8 mouse cellular contexts compared by ENCODE assay signal in genomic region chr10:120898357-120898756, GRCm38 (mm10). TPM values are rescaled to one million over a fixed set of nuclear protein-coding genes. Genes with fewer than 3 reads are reported as not detected.
DNase-seq lines count a peak whose midpoint lies in the region; ATAC-seq and TF ChIP-seq lines count a peak whose summit lies in the region.

No protein-coding gene starts in this region.

- H3K27ac ChIP-seq in kidney, embryonic 14.5 days (ENCODE audit: low read depth, low read length) = peak overlapping the region; percentile 47
- peak overlapping the region; percentile 75 for H3K27ac ChIP-seq in intestine, postnatal 0 days (ENCODE audit: low read depth, low read length)
- H3K27ac ChIP-seq in midbrain, embryonic 10.5 days (replicated peaks) = peak overlapping the region; percentile 87

- peak; percentile 54; the same call in 1 of the 2 replicates for ATAC-seq in kidney, embryonic 14.5 days (ENCODE audit: low FRiP score, low TSS enrichment)
- no peak for ATAC-seq in intestine, postnatal 0 days
- ATAC-seq in monocyte, adult 5-6 weeks (replicated peaks; ENCODE audit: insufficient number of reproducible peaks, low FRiP score, low TSS enrichment, poor library complexity, severe bottlenecking) = no peak
- ATAC-seq in megakaryocyte progenitor cell, adult 5-6 weeks (replicated peaks; ENCODE audit: poor library complexity) = no peak

- 1% methylated on average over 39 of the region's 49 CpGs for WGBS in kidney, embryonic 14.5 days
- 2% methylated on average over 49 of the region's 49 CpGs for WGBS in intestine, postnatal 0 days
- WGBS in midbrain, embryonic 10.5 days = under 1% methylated on average over 49 of the region's 49 CpGs

- H3K9ac ChIP-seq in kidney, embryonic 14.5 days (ENCODE audit: low read depth, low read length) = peak overlapping the region; percentile 75
- H3K9ac ChIP-seq in intestine, postnatal 0 days (ENCODE audit: low read depth, low read length) = peak overlapping the region; percentile 73

- 0 out of 2 replicates have a peak, but pooled peaks cover 11% of the 10 kb centered on the region for H3K4me1 ChIP-seq in kidney, embryonic 14.5 days (ENCODE audit: control insufficient read depth, insufficient read depth, low read length)
- H3K4me1 ChIP-seq in intestine, postnatal 0 days (replicated peaks; ENCODE audit: control insufficient read depth, insufficient read depth, low read length) = peaks cover 7% of the 10 kb centered on the region; the same call in 1 of the 2 replicates
- peaks cover 22% of the 10 kb centered on the region for H3K4me1 ChIP-seq in midbrain, embryonic 10.5 days

- peak overlapping the region; percentile 92 for H3K4me2 ChIP-seq in kidney, embryonic 14.5 days (replicated peaks; ENCODE audit: low read depth, low read length)
- H3K4me2 ChIP-seq in intestine, postnatal 0 days (replicated peaks; ENCODE audit: low read depth) = peak overlapping the region; percentile 91

- H3K27me3 ChIP-seq in kidney, embryonic 14.5 days (ENCODE audit: control insufficient read depth, insufficient read depth, low read length) = peaks cover 7% of the 10 kb centered on the region; the same call in 1 of the 2 replicates
- H3K27me3 ChIP-seq in intestine, postnatal 0 days (replicated peaks; ENCODE audit: control insufficient read depth, insufficient read depth, low read length) = 0 out of 2 replicates have a peak, but pooled peaks cover 3% of the 10 kb centered on the region
- H3K27me3 ChIP-seq in midbrain, embryonic 10.5 days (ENCODE audit: low read depth, poor library complexity, severe bottlenecking) = peaks cover 66% of the 10 kb centered on the region

- no peak for TF ChIP-seq CTCF in intestine, postnatal 0 days (IDR thresholded peaks at IDR 0.05; ENCODE audit: low read depth)

- H3K9me3 ChIP-seq in kidney, embryonic 14.5 days (ENCODE audit: control insufficient read depth, low read length) = no peaks in the 10 kb centered on the region
- H3K9me3 ChIP-seq in intestine, postnatal 0 days (ENCODE audit: control insufficient read depth) = no peaks in the 10 kb centered on the region
- no peaks in the 10 kb centered on the region for H3K9me3 ChIP-seq in midbrain, embryonic 10.5 days (replicated peaks)

- H3K36me3 ChIP-seq in kidney, embryonic 14.5 days (ENCODE audit: control insufficient read depth, insufficient read depth, low read length) = no peaks in the 10 kb centered on the region
- H3K36me3 ChIP-seq in intestine, postnatal 0 days (ENCODE audit: control insufficient read depth, insufficient read depth) = no peaks in the 10 kb centered on the region
- H3K36me3 ChIP-seq in midbrain, embryonic 10.5 days = no peaks in the 10 kb centered on the region

- peak overlapping the region; percentile 68 for H3K4me3 ChIP-seq in kidney, embryonic 14.5 days (ENCODE audit: low read length)
- H3K4me3 ChIP-seq in intestine, postnatal 0 days (ENCODE audit: low read depth, low read length) = peak overlapping the region; percentile 70
- peak overlapping the region; percentile 74 for H3K4me3 ChIP-seq in midbrain, embryonic 10.5 days

- DNase-seq in kidney, adult 11 months = no peak
- peak; percentile 51 for DNase-seq in adrenal gland, postnatal 14 days
- DNase-seq in gastrocnemius, postnatal 10 days = peak; percentile 47
- DNase-seq in midbrain, embryonic 10.5 days (ENCODE audit: low spot score) = no peak

RNA-seq across cellular contexts. Expression of gene Msrb3, which starts 0.5 kb away (rescaled TPM):
- polyA plus RNA-seq in kidney, embryonic 14.5 days (2014; fragmentation: Nextera tagmentation; extraction: Ambion mirVana) = 10.2 TPM in 2 replicates
- total RNA-seq in adrenal gland, postnatal 14 days (2021) = 37.0 and 40.0 TPM in 2 replicates
- 10 to 100 TPM; 89.9 to 94.0 TPM for total RNA-seq in gastrocnemius, postnatal 10 days (2021)
- polyA plus RNA-seq in intestine, postnatal 0 days (2015; fragmentation: Nextera tagmentation; extraction: Ambion mirVana) = 17.2 and 18.5 TPM in 2 replicates
- polyA plus RNA-seq in midbrain, embryonic 10.5 days (2016; fragmentation: Nextera tagmentation; extraction: Ambion mirVana) = 3.2 TPM in 2 replicates
- 0.10 TPM in 1 of 3 replicates, not detected in the others for total RNA-seq in monocyte, adult 5-6 weeks (2017)
- total RNA-seq in megakaryocyte progenitor cell, adult 5-6 weeks (2015) = 0.51 and 1.0 TPM in 2 replicates
- 1.0 and 1.3 TPM in 2 replicates for total RNA-seq in megakaryocyte progenitor cell, adult 5-6 weeks (2017)

Comparison
In these comparisons a context has a peak if more than half of its experiments do, and no peak if none do; other contexts are left out.
1. DNase-seq: peak in adrenal gland, postnatal 14 days (single experiment) and gastrocnemius, postnatal 10 days (single experiment); none in kidney, adult 11 months (single experiment) and midbrain, embryonic 10.5 days (single experiment).
2. RNA of gene Msrb3, which starts 0.5 kb away (total RNA-seq): 89.9 to 94.0 TPM in gastrocnemius, postnatal 10 days and 37.0 to 40.0 TPM in adrenal gland, postnatal 14 days; 0.51 to 1.3 TPM in megakaryocyte progenitor cell, adult 5-6 weeks and 0.10 TPM in monocyte, adult 5-6 weeks; every median in the first group is over 10 times any median in the second.
3. Peak in every context shown above with its lines, with median percentiles within 50 percentile points of each other: H3K27ac ChIP-seq and H3K4me3 ChIP-seq.